Mouse (Mus musculus) kidney, postnatal 0 days (tissue): ENCODE data around the gene Sgsm2. TPM values are rescaled to one million over a fixed set of nuclear protein-coding genes. Genes with fewer than 3 reads are reported as not detected.

Experiments used
- ATAC-seq: fragments of 200-750 bp; cut with Nextera tagmentation; replicated peaks from 2 replicates; pipeline ENCODE4 v1.8.0; 2017; ENCODE audit warnings: low read depth, moderate number of reproducible peaks, moderate TSS enrichment, moderate library complexity; ENCODE audit not compliant: low FRiP score
- DNase-seq: peaks from one replicate; pipeline ENCODE4 v3.0.0-alpha.2; 2016; ENCODE audit warnings: low spot score
- H3K27ac ChIP-seq: fragments of 300-500 bp; sonication (generic); 2 replicates; pipeline ENCODE4 v1.5.1; 2014; ENCODE audit warnings: mild to moderate bottlenecking
- H3K27me3 ChIP-seq: fragments of 300-500 bp; sonication (generic); 2 replicates; pipeline ENCODE4 v1.6.1; 2014; ENCODE audit warnings: low read length, mixed read lengths; ENCODE audit not compliant: insufficient read depth
- H3K36me3 ChIP-seq: fragments of 300-500 bp; sonication (generic); 2 replicates; pipeline ENCODE4 v1.6.1; 2014; ENCODE audit warnings: low read length, mixed read lengths; ENCODE audit not compliant: insufficient read depth
- H3K4me1 ChIP-seq: fragments of 300-500 bp; sonication (generic); replicated peaks from 2 replicates; pipeline ENCODE4 v1.6.1; 2014; ENCODE audit warnings: antibody characterized with exemption, low read length, mixed read lengths; ENCODE audit not compliant: insufficient read depth
- H3K4me2 ChIP-seq: fragments of 300-500 bp; sonication (generic); 2 replicates; pipeline ENCODE4 v1.6.1; 2014; ENCODE audit warnings: mild to moderate bottlenecking, low read length, moderate library complexity, mixed read lengths
- H3K4me3 ChIP-seq: fragments of 300-500 bp; sonication (generic); replicated peaks from 2 replicates; pipeline ENCODE4 v1.5.1; 2014; ENCODE audit warnings: low read depth, low read length
- H3K9ac ChIP-seq: fragments of 300-500 bp; sonication (generic); 2 replicates; pipeline ENCODE4 v1.6.1; 2014; ENCODE audit warnings: low read depth, low read length
- H3K9me3 ChIP-seq: fragments of 300-500 bp; sonication (generic); replicated peaks from 2 replicates; pipeline ENCODE4 v1.6.1; 2016; ENCODE audit warnings: low read length, inconsistent platforms, mixed read lengths
- CTCF ChIP-seq: IDR thresholded peaks from 2 replicates; pipeline ENCODE4 v1.5.1; 2016; ENCODE audit warnings: antibody characterized with exemption, low read depth, mild to moderate bottlenecking, moderate library complexity
- WGBS: fragments of 180-500 bp; shearing (Covaris S2); extraction: QIAGEN DNeasy Blood & Tissue Kit; methylation state at CpG from one replicate; pipeline ENCODE4 v1.1.7; 2014; 5-methylcytosine and 5-hydroxymethylcytosine counted together
- polyA plus RNA-seq: library from polyadenylated mRNA; unstranded; fragments of >200 nt; fragmentation: Nextera tagmentation; extraction: Ambion mirVana; gene quantifications from 2 replicates; pipeline ENCODE4 v1.2.1, GENCODE M21; 2015

The Sgsm2 gene
- polyA plus RNA-seq, 1 experiment from 2014 or later = 4.9 TPM

GRCm38 (mm10) chr11:74870991-74871622 is 25.8 kb downstream of the Sgsm2 start:
- H3K27me3 ChIP-seq = no peaks in the 10 kb centered on the region
- no peak overlapping the region for H3K27ac ChIP-seq
- WGBS = 25% methylated on average over 12 of the region's 12 CpGs
- H3K36me3 ChIP-seq = 0 out of 2 replicates have a peak, but pooled peaks cover 5% of the 10 kb centered on the region
- no peak overlapping the region for H3K4me2 ChIP-seq
- TF ChIP-seq CTCF = peak; percentile 45
- no peak for ATAC-seq
- H3K9me3 ChIP-seq = no peaks in the 10 kb centered on the region
- peak; percentile 34 for DNase-seq
- no peak overlapping the region for H3K4me3 ChIP-seq
- no peak overlapping the region for H3K9ac ChIP-seq
- no peaks in the 10 kb centered on the region for H3K4me1 ChIP-seq

GRCm38 (mm10) chr11:74870544-74870943 is 26.3 kb downstream of the Sgsm2 start:
- WGBS = 60% methylated on average over 4 of the region's 4 CpGs
- no peak overlapping the region for H3K27ac ChIP-seq
- no peaks in the 10 kb centered on the region for H3K4me1 ChIP-seq
- H3K9me3 ChIP-seq = no peaks in the 10 kb centered on the region
- ATAC-seq (no peak), DNase-seq (no peak)
- no peak for TF ChIP-seq CTCF
- 0 out of 2 replicates have a peak, but pooled peaks cover 5% of the 10 kb centered on the region for H3K36me3 ChIP-seq
- H3K4me2 ChIP-seq = no peak overlapping the region
- H3K4me3 ChIP-seq = no peak overlapping the region
- H3K9ac ChIP-seq = no peak overlapping the region
- no peaks in the 10 kb centered on the region for H3K27me3 ChIP-seq

- no peak overlapping the region for H3K27ac ChIP-seq
- 81% methylated on average over 6 of the region's 6 CpGs for WGBS
- no peaks in the 10 kb centered on the region for H3K27me3 ChIP-seq
- DNase-seq (no peak), ATAC-seq (no peak)
- no peaks in the 10 kb centered on the region for H3K4me1 ChIP-seq
- no peak overlapping the region for H3K4me2 ChIP-seq
- 0 out of 2 replicates have a peak, but pooled peaks cover 5% of the 10 kb centered on the region for H3K36me3 ChIP-seq
- no peaks in the 10 kb centered on the region for H3K9me3 ChIP-seq
- no peak overlapping the region for H3K4me3 ChIP-seq
- H3K9ac ChIP-seq = no peak overlapping the region
- no peak for TF ChIP-seq CTCF
Observed at GRCm38 (mm10) chr11:74869603-74870002, 27.3 kb downstream of the Sgsm2 start.

GRCm38 (mm10) chr11:74868046-74868760 is 28.7 kb downstream of the Sgsm2 start:
- no peaks in the 10 kb centered on the region for H3K9me3 ChIP-seq
- H3K27ac ChIP-seq = no peak overlapping the region
- TF ChIP-seq CTCF = no peak
- H3K27me3 ChIP-seq = no peaks in the 10 kb centered on the region
- DNase-seq (no peak), ATAC-seq (no peak)
- H3K9ac ChIP-seq = no peak overlapping the region
- WGBS = 89% methylated on average over 13 of the region's 13 CpGs
- H3K4me2 ChIP-seq = no peak overlapping the region
- H3K4me3 ChIP-seq = no peak overlapping the region
- H3K4me1 ChIP-seq = no peaks in the 10 kb centered on the region
- 0 out of 2 replicates have a peak, but pooled peaks cover 5% of the 10 kb centered on the region for H3K36me3 ChIP-seq

- no peak for DNase-seq
Observed at GRCm38 (mm10) chr11:74867181-74867580, 29.7 kb downstream of the Sgsm2 start.

GRCm38 (mm10) chr11:74866640-74867039 is 30.2 kb downstream of the Sgsm2 start:
- DNase-seq = no peak
- WGBS = 81% methylated on average over 4 of the region's 4 CpGs
- no peak for ATAC-seq

More at GRCm38 (mm10) chr11:74867181-74867580, 29.7 kb downstream of the Sgsm2 start:
- WGBS = 81% methylated on average over 2 of the region's 2 CpGs
- H3K4me1 ChIP-seq = no peaks in the 10 kb centered on the region
- no peak for ATAC-seq
- TF ChIP-seq CTCF = no peak
- H3K4me3 ChIP-seq = no peak overlapping the region
- H3K4me2 ChIP-seq = no peak overlapping the region
- no peak overlapping the region for H3K9ac ChIP-seq
- H3K9me3 ChIP-seq = no peaks in the 10 kb centered on the region
- 0 out of 2 replicates have a peak, but pooled peaks cover 5% of the 10 kb centered on the region for H3K36me3 ChIP-seq
- H3K27ac ChIP-seq = no peak overlapping the region
- no peaks in the 10 kb centered on the region for H3K27me3 ChIP-seq

More at GRCm38 (mm10) chr11:74866640-74867039, 30.2 kb downstream of the Sgsm2 start:
- H3K27me3 ChIP-seq = no peaks in the 10 kb centered on the region
- no peaks in the 10 kb centered on the region for H3K9me3 ChIP-seq
- no peak for TF ChIP-seq CTCF
- H3K4me2 ChIP-seq = no peak overlapping the region
- H3K9ac ChIP-seq = no peak overlapping the region
- H3K4me3 ChIP-seq = no peak overlapping the region
- 0 out of 2 replicates have a peak, but pooled peaks cover 5% of the 10 kb centered on the region for H3K36me3 ChIP-seq
- H3K4me1 ChIP-seq = no peaks in the 10 kb centered on the region
- no peak overlapping the region for H3K27ac ChIP-seq
